Mouse (Mus musculus) c-Kit-positive CD71-negative TER-119-negative erythroid progenitor cells, embryonic 14.5 days (primary cell): ENCODE data around the gene Tmem230.
A peak's percentile ranks its signal among the peaks of the same experiment; 100 is the strongest.
"Not testable (repeated sequence)": the region's sequence is repeated elsewhere in the genome, so short reads cannot be mapped to it uniquely, and the experiment has no call there.

Experiments used
- DNase-seq: peaks from one replicate; pipeline ENCODE4 v3.0.0-alpha.2; 2013; ENCODE audit warnings: low read depth

Tmem230 gene

GRCm38 (mm10) chr2:132247539-132248313, at the start of gene Tmem230:
Gene Tmem230 (minus strand): TSS chr2:132247807.
- DNase-seq: peak; percentile 91

- DNase-seq: no peak
Measured at GRCm38 (mm10) chr2:132293694-132294450, 46.3 kb upstream of the Tmem230 start.

GRCm38 (mm10) chr2:132292083-132292482, 44.5 kb upstream of the Tmem230 start:
- DNase-seq: no peak

- no peak for DNase-seq
Measured at GRCm38 (mm10) chr2:132291265-132291664, 43.7 kb upstream of the Tmem230 start.

GRCm38 (mm10) chr2:132290808-132291207, 43.2 kb upstream of the Tmem230 start:
- no peak for DNase-seq

- DNase-seq: not testable (repeated sequence)
Measured at GRCm38 (mm10) chr2:132289213-132289612, 41.6 kb upstream of the Tmem230 start.

GRCm38 (mm10) chr2:132286376-132287076, 38.9 kb upstream of the Tmem230 start:
- no peak for DNase-seq

- not testable (repeated sequence) for DNase-seq
Measured at GRCm38 (mm10) chr2:132285722-132286121, 38.1 kb upstream of the Tmem230 start.

- DNase-seq: no peak
Measured at GRCm38 (mm10) chr2:132284492-132285139, 37.0 kb upstream of the Tmem230 start.

- DNase-seq: no peak
Measured at GRCm38 (mm10) chr2:132283236-132284070, 35.8 kb upstream of the Tmem230 start.

GRCm38 (mm10) chr2:132282453-132283174, 35.0 kb upstream of the Tmem230 start:
- no peak for DNase-seq

GRCm38 (mm10) chr2:132281560-132282452, 34.2 kb upstream of the Tmem230 start:
- no peak for DNase-seq

- DNase-seq: no peak
Measured at GRCm38 (mm10) chr2:132280518-132281120, 33.0 kb upstream of the Tmem230 start.

GRCm38 (mm10) chr2:132279978-132280377, 32.4 kb upstream of the Tmem230 start:
- no peak for DNase-seq

GRCm38 (mm10) chr2:132279336-132279882, 31.8 kb upstream of the Tmem230 start:
- DNase-seq: no peak

- DNase-seq: no peak
Measured at GRCm38 (mm10) chr2:132278273-132278853, 30.8 kb upstream of the Tmem230 start.

GRCm38 (mm10) chr2:132276249-132276648, 28.6 kb upstream of the Tmem230 start:
- no peak for DNase-seq

GRCm38 (mm10) chr2:132275527-132275926, 27.9 kb upstream of the Tmem230 start:
- DNase-seq: no peak
